Mouse (Mus musculus) forebrain, embryonic 16.5 days (tissue): Measurements from ENCODE around the gene E130114P18Rik. TPM values are rescaled to one million over a fixed set of nuclear protein-coding genes. Genes with fewer than 3 reads are reported as not detected.

Experiments used
- ATAC-seq: fragments of 200-750 bp; cut with Nextera tagmentation; 2 replicates; pipeline ENCODE4 v1.8.0; 2017; ENCODE audit warnings: mild to moderate bottlenecking, moderate library complexity
- H3K27ac ChIP-seq: fragments of 300-500 bp; sonication (generic); 2 replicates; pipeline ENCODE4 v1.5.1; 2014; ENCODE audit warnings: low read length, control low read depth
- H3K27me3 ChIP-seq: fragments of 300-500 bp; sonication (generic); replicated peaks from 2 replicates; pipeline ENCODE4 v1.6.1; 2014; ENCODE audit warnings: low read length; ENCODE audit not compliant: control insufficient read depth, insufficient read depth
- H3K36me3 ChIP-seq: fragments of 300-500 bp; sonication (generic); 2 replicates; pipeline ENCODE4 v1.6.1; 2014; ENCODE audit not compliant: control insufficient read depth, insufficient read depth
- H3K4me1 ChIP-seq: fragments of 300-500 bp; sonication (generic); replicated peaks from 2 replicates; pipeline ENCODE4 v1.6.1; 2014; ENCODE audit warnings: low read length; ENCODE audit not compliant: control insufficient read depth, insufficient read depth
- H3K4me2 ChIP-seq: fragments of 300-500 bp; sonication (generic); 2 replicates; pipeline ENCODE4 v1.6.1; 2014; ENCODE audit warnings: mild to moderate bottlenecking, low read length, control low read depth
- H3K4me3 ChIP-seq: fragments of 300-500 bp; sonication (generic); replicated peaks from 2 replicates; pipeline ENCODE4 v1.5.1; 2014; ENCODE audit warnings: mild to moderate bottlenecking, low read length, control low read depth
- H3K9ac ChIP-seq: fragments of 300-500 bp; sonication (generic); replicated peaks from 2 replicates; pipeline ENCODE4 v1.6.1; 2014; ENCODE audit warnings: low read depth, low read length, control low read depth
- H3K9me3 ChIP-seq: fragments of 300-500 bp; sonication (generic); 2 replicates; pipeline ENCODE4 v1.6.1; 2016; ENCODE audit warnings: low read length; ENCODE audit not compliant: control insufficient read depth
- WGBS: fragments of 180-500 bp; shearing (Covaris S2); extraction: QIAGEN DNeasy Blood & Tissue Kit; methylation state at CpG from one replicate; pipeline ENCODE4 v1.1.7; 2014; 5-methylcytosine and 5-hydroxymethylcytosine counted together
- polyA plus RNA-seq: library from polyadenylated mRNA; unstranded; fragments of >200 nt; fragmentation: Nextera tagmentation; extraction: Ambion mirVana; gene quantifications from 2 replicates; pipeline ENCODE4 v1.2.1, GENCODE M21; 2015

Gene E130114P18Rik
- polyA plus RNA-seq, 1 experiment from 2014 or later: 31.0 TPM

GRCm38 (mm10) chr4:97602579-97602978, 175.3 kb downstream of the E130114P18Rik start:
- Histone ChIP-seq H3K4me2 (no peak overlapping the region), H3K4me1 (peaks cover 20% of the 10 kb centered on the region), H3K27ac (no peak overlapping the region), H3K9me3 (no peaks in the 10 kb centered on the region), H3K9ac (no peak overlapping the region), H3K36me3 (no peaks in the 10 kb centered on the region), H3K27me3 (no peaks in the 10 kb centered on the region), H3K4me3 (no peak overlapping the region)
- ATAC-seq: 0 out of 2 replicates have a peak, but pooled peaks have one; percentile 32
- 37% methylated on average over 4 of the region's 4 CpGs for WGBS

DNA sequence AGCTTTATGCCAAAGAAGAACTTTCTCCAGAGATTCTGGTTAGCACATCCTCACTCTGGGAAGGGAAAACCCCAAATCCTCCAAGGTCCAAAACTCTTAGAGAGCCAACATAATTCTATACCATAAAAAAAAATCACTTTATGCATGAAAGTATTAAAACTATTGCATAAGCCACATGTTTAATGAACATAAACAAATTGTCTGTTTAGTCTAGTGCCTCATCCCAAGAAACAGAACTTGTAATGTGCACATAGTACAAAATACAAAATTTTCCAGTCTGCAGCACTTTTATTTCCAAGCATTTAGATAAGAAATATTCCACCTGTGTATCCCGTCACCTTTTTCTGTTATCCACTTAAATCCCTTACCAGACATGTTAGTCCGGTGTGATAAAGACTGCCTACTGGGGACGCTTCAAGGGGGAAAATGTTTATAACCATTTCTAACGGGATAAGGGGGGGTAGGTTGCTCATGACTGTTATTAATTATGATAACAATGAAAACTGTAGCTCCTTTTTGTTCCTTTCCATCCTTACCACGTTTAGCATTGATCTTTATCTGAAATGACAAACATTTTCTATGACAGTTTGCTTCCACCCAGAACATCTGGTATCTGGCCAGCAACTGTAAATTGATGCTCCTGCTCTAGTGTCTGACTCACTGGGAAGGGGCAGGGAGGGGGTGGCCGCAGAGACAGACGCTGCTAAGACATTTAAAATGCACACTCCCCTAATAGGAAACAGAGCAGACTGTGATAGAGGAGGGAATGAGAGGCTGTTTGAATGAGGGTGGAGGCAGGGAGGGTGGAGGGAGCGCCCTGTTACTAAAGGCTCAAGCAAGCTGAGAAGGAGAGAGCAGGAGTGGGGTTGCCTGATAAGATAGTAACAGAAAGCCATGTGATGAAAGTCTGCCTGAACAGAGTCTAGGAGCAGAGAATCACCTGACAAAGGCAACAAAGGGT, 176.7 kb downstream of the E130114P18Rik start:
- no peaks in the 10 kb centered on the region for H3K9me3 ChIP-seq
- H3K36me3 ChIP-seq: no peaks in the 10 kb centered on the region
- peaks cover 13% of the 10 kb centered on the region for H3K4me1 ChIP-seq
- peak; percentile 74 for ATAC-seq
- peak overlapping the region; percentile 50; the same call in 1 of the 2 replicates for H3K27ac ChIP-seq
- H3K4me3 ChIP-seq: no peak overlapping the region
- no peak overlapping the region for H3K4me2 ChIP-seq
- H3K9ac ChIP-seq: no peak overlapping the region; the same call in 1 of the 2 replicates
- 38% methylated on average over 8 of the region's 8 CpGs for WGBS
- H3K27me3 ChIP-seq: no peaks in the 10 kb centered on the region

DNA sequence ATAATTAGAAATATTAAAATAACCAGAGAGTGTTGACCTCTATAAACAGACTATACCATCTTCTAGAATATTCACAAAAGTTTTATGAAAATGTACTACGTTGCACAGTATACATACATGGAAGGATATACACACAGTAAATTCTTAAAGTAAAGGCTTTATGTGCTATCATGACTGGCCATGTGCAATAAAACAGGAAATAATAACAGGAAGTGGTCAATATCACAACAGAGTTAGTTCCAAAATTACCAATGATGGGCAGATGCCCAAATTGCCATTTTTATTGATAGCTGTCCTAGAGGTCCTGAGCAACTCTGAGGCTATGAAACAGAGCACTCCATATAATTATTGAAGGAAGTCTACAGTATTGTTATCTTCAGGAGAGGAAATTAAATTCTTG, 180.4 kb downstream of the E130114P18Rik start:
- H3K9ac ChIP-seq: no peak overlapping the region
- no peak overlapping the region for H3K4me3 ChIP-seq
- H3K4me1 ChIP-seq: peaks cover 9% of the 10 kb centered on the region
- no peak overlapping the region for H3K4me2 ChIP-seq
- H3K27ac ChIP-seq: no peak overlapping the region
- no peaks in the 10 kb centered on the region for H3K27me3 ChIP-seq
- H3K9me3 ChIP-seq: no peaks in the 10 kb centered on the region
- no peaks in the 10 kb centered on the region for H3K36me3 ChIP-seq
- ATAC-seq: no peak
- 96% methylated on average over 1 of the region's 1 CpGs for WGBS

DNA sequence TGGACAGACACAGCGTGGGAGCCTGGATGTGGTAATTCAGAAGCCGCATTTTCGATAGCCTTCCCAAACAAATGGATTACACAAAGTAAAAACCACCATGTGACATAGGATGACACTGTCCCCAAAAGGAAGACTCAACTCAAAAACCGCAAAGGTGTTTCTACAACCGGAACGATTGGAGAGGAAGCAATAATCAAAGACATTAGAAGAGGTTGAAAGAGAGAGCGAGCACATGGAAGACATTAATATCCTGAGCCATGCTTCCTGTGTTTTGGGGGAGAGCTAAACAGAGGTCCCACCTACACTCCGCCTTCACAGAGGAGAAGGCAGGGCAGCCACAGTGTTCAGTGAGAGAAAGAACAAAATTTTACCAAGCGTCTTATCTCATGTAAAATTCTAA, 181.5 kb downstream of the E130114P18Rik start:
- WGBS: 91% methylated on average over 9 of the region's 9 CpGs
- Histone ChIP-seq H3K4me2 (no peak overlapping the region), H3K4me1 (peaks cover 4% of the 10 kb centered on the region), H3K36me3 (no peaks in the 10 kb centered on the region), H3K9me3 (no peaks in the 10 kb centered on the region), H3K27me3 (no peaks in the 10 kb centered on the region), H3K4me3 (no peak overlapping the region), H3K9ac (no peak overlapping the region), H3K27ac (no peak overlapping the region)
- no peak for ATAC-seq

- ATAC-seq: no peak
- 74% methylated on average over 5 of the region's 5 CpGs for WGBS
Observed at GRCm38 (mm10) chr4:97593869-97594268, 184.0 kb downstream of the E130114P18Rik start.

GRCm38 (mm10) chr4:97589790-97590189, 188.1 kb downstream of the E130114P18Rik start:
- no peaks in the 10 kb centered on the region for H3K9me3 ChIP-seq
- 87% methylated on average over 1 of the region's 1 CpGs for whole genome bisulfite sequencing
- no peak overlapping the region for H3K9ac ChIP-seq
- H3K4me3 ChIP-seq: no peak overlapping the region
- no peaks in the 10 kb centered on the region for H3K27me3 ChIP-seq
- no peaks in the 10 kb centered on the region for H3K36me3 ChIP-seq
- H3K4me2 ChIP-seq: no peak overlapping the region
- H3K4me1 ChIP-seq: peaks cover 10% of the 10 kb centered on the region
- no peak overlapping the region for H3K27ac ChIP-seq
- ATAC-seq: no peak

More at GRCm38 (mm10) chr4:97593869-97594268, 184.0 kb downstream of the E130114P18Rik start:
- H3K27me3 ChIP-seq: no peaks in the 10 kb centered on the region
- H3K4me2 ChIP-seq: no peak overlapping the region
- H3K36me3 ChIP-seq: no peaks in the 10 kb centered on the region
- no peaks in the 10 kb centered on the region for H3K4me1 ChIP-seq
- H3K9ac ChIP-seq: no peak overlapping the region
- no peak overlapping the region for H3K4me3 ChIP-seq
- no peaks in the 10 kb centered on the region for H3K9me3 ChIP-seq
- H3K27ac ChIP-seq: no peak overlapping the region

- ATAC-seq: no peak
- H3K27ac ChIP-seq: peak overlapping the region; percentile 28
- no peak overlapping the region for H3K4me2 ChIP-seq
- no peaks in the 10 kb centered on the region for H3K27me3 ChIP-seq
- H3K9me3 ChIP-seq: no peaks in the 10 kb centered on the region
- no peak overlapping the region for H3K4me3 ChIP-seq
- H3K9ac ChIP-seq: no peak overlapping the region
- H3K36me3 ChIP-seq: no peaks in the 10 kb centered on the region
- H3K4me1 ChIP-seq: peaks cover 15% of the 10 kb centered on the region
- 51% methylated on average over 9 of the region's 9 CpGs for WGBS
Observed at GRCm38 (mm10) chr4:97587412-97588010, 190.4 kb downstream of the E130114P18Rik start.

DNA sequence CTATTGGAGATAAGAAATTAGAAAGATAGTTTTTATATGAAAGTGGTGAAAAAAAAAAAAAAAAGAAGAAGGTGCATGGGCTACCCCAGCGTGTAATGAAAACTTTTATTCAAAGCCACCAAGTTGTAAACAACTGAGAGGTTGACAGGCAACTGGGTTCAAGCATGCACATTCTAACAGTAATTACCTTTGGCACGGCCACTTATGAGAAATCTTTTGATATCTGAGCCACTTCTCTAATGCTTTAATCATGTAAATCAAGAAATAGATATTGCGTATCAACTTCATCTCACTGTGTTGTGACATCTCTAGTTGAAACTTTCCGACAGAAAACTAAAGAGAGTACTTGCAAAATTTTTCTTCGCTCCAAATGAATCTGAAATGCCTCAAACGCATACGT, 192.7 kb downstream of the E130114P18Rik start:
- 17% methylated on average over 7 of the region's 7 CpGs for WGBS
- no peak overlapping the region for H3K9ac ChIP-seq
- H3K4me2 ChIP-seq: peak overlapping the region; percentile 41
- no peaks in the 10 kb centered on the region for H3K36me3 ChIP-seq
- H3K27ac ChIP-seq: peak overlapping the region; percentile 16; the same call in 1 of the 2 replicates
- no peak for ATAC-seq
- peaks cover 23% of the 10 kb centered on the region for H3K4me1 ChIP-seq
- no peak overlapping the region for H3K4me3 ChIP-seq
- no peaks in the 10 kb centered on the region for H3K27me3 ChIP-seq
- no peaks in the 10 kb centered on the region for H3K9me3 ChIP-seq

DNA sequence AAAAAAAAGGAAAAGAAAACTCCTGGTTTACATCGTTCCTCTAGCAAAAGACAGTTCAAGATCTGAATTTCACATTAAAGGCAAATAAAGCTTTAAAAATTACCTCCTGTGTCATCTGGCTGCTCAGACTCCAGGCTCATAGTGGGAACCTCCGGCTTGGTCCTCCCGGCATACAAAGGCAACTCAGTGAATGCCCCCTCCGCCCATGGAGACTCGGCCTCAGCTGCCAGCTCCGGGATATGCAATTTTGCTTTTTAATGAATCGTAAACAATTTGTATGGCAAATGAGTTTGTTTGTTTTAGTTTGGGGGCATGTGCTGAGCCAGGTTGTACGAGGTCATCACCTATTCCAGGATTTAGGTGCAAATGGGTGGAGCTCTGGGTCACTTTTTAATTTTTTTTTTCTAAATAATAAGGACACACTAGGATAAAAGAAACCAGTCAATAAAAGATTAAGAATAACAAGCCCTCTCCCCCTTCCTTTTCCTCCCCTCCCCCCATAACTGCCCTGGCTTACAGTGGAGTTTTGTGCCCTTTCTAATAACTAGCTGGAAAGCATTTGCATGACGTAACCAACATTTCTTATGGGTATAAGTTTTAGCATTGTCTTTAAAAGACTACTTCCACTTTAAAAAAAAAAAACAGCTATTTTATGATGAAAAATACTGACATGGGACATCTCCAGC, 193.3 kb downstream of the E130114P18Rik start:
- Histone ChIP-seq H3K4me3 (peak overlapping the region; percentile 39), H3K27ac (peak overlapping the region; percentile 78), H3K36me3 (no peaks in the 10 kb centered on the region), H3K4me1 (peaks cover 26% of the 10 kb centered on the region), H3K9ac (peak overlapping the region; percentile 64), H3K9me3 (no peaks in the 10 kb centered on the region), H3K4me2 (peak overlapping the region; percentile 50), H3K27me3 (no peaks in the 10 kb centered on the region)
- no peak for ATAC-seq
- WGBS: 7% methylated on average over 9 of the region's 9 CpGs
